Mouse (Mus musculus) cerebellum, adult (tissue): ENCODE data around the gene Kcng1.

Experiments used
- ATAC-seq: cut with Nextera tagmentation; 2 replicates; pipeline ENCODE4 v1.9.2; 2017; ENCODE audit warnings: mild to moderate bottlenecking, moderate library complexity, mixed read lengths; ENCODE audit not compliant: insufficient number of reproducible peaks, low FRiP score, low TSS enrichment

The Kcng1 gene

GRCm38 (mm10) chr2:168281582-168281981 is at the start of gene Kcng1:
Gene Kcng1 (minus strand): TSS chr2:168281736.
- ATAC-seq: no peak

GRCm38 (mm10) chr2:168330421-168331070 is 49.0 kb upstream of the Kcng1 start:
- no peak for ATAC-seq

GRCm38 (mm10) chr2:168321716-168322374 is 40.3 kb upstream of the Kcng1 start:
- ATAC-seq: no peak

GRCm38 (mm10) chr2:168320388-168321182 is 39.0 kb upstream of the Kcng1 start:
- no peak for ATAC-seq

GRCm38 (mm10) chr2:168314646-168315446 is 33.3 kb upstream of the Kcng1 start:
- no peak for ATAC-seq

GRCm38 (mm10) chr2:168312504-168312903 is 31.0 kb upstream of the Kcng1 start:
- ATAC-seq: no peak

- ATAC-seq: no peak
Observed at GRCm38 (mm10) chr2:168311006-168311405, 29.5 kb upstream of the Kcng1 start.

GRCm38 (mm10) chr2:168308916-168309315 is 27.4 kb upstream of the Kcng1 start:
- no peak for ATAC-seq

- no peak for ATAC-seq
Observed at GRCm38 (mm10) chr2:168299650-168300049, 18.1 kb upstream of the Kcng1 start.

- no peak for ATAC-seq
Observed at GRCm38 (mm10) chr2:168296530-168296929, 15.0 kb upstream of the Kcng1 start.

- ATAC-seq: no peak
Observed at GRCm38 (mm10) chr2:168292521-168292920, 11.0 kb upstream of the Kcng1 start.

- no peak for ATAC-seq
Observed at GRCm38 (mm10) chr2:168292041-168292440, 10.5 kb upstream of the Kcng1 start.

- no peak for ATAC-seq
Observed at GRCm38 (mm10) chr2:168289851-168290250, 8.3 kb upstream of the Kcng1 start.

- ATAC-seq: no peak
Observed at GRCm38 (mm10) chr2:168289016-168289415, 7.5 kb upstream of the Kcng1 start.

- no peak for ATAC-seq
Observed at GRCm38 (mm10) chr2:168286987-168287386, 5.5 kb upstream of the Kcng1 start.

- no peak for ATAC-seq
Observed at GRCm38 (mm10) chr2:168285143-168285542, 3.6 kb upstream of the Kcng1 start.

- ATAC-seq: no peak
Observed at GRCm38 (mm10) chr2:168280729-168281581, 581 bp downstream of the Kcng1 start.

GRCm38 (mm10) chr2:168274374-168274935 is 7.1 kb downstream of the Kcng1 start:
- ATAC-seq: no peak; the same call in 1 of the 2 replicates

- ATAC-seq: no peak
Observed at GRCm38 (mm10) chr2:168273387-168273786, 8.1 kb downstream of the Kcng1 start.
